Mouse (Mus musculus) ES-CJ7 (cell line): ENCODE results near the gene Gja10.

Experiments used
- DNase-seq: peaks from one replicate; pipeline ENCODE4 v3.0.0; 2011; ENCODE audit warnings: low read depth, low spot score

Gja10 gene

DNA sequence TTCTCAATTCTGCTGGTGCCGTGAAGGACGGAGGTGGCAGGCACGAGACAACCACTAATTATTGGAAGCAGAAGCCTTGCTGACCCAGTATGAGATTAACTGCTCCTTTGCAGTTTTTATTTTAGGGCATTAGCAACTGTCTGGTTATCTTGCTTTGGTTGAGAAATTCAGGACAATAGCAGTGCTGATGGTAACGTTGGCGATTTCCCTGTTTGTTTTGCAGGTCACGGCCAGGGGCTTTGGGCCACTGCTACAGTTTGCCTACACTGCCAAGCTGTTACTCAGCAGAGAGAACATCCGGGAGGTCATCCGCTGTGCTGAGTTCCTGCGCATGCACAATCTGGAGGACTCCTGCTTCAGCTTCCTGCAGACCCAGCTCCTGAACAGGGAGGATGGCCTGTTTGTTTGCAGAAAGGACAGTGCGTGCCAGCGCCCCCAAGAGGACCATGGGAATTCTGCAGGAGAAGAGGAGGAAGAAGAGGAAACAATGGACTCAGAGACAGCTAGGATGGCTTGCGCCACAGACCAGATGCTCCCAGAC, 40.9 kb downstream of the Gja10 start:
- DNase-seq, result peak; percentile 67

DNA sequence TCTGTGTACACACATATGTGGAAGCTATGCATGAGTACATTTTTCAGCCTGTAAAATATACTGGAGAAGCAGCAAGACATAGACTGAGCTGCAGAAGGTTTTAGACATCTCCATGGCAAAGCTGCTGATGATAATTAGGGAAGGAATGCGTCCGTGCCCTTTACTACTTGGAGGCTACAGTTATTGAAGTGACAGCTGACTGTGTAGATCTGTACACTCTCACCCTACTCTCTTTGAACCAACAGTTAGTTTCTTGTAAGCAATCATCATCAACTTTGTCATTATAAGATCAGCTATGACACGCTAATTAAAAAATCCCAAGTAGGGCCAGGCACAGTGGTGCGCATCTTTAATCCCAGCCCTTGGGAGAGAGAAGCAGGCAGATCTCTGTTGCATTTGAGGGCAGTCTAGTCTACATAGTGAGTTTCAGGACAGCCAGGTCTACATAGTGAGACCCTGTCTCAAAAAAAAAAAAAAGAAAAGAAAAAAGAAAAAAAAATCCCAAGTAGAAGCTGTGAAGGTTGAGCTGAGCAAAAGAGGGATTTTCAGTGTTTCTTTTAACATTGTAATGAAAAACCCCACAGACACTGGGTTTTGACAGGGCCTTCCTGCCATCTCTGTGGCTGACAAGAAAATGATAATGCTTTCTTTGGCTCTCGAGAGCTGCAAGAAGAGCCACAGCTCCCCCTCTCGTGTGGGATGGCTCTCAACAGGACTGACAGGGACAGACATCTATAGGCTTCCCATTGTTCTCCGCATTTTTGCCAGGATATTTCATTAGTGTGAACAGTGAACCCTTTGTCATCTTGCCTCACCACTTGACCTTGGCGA, 41.6 kb downstream of the Gja10 start:
- peak; percentile 49 for DNase-seq

DNA sequence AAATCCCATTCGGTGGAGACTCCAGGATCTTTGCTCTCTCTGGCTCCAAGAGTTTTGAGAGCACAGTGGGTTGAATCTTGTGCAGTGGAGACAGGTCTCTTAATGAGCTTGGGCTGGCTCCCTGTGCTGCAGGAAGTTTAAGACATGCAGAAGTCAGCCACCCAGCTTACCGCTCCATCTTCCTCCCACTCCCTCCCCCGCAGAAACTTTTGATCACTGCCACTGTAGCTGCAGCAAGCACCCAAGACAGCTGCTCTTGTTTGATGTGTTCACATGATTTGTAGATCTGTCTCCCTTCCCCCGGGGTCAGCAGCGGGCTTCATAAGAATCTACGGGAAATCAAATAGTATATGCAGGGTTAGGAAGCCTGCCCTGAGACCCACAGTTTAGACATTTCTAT, 42.3 kb downstream of the Gja10 start:
- DNase-seq, result no peak

DNA sequence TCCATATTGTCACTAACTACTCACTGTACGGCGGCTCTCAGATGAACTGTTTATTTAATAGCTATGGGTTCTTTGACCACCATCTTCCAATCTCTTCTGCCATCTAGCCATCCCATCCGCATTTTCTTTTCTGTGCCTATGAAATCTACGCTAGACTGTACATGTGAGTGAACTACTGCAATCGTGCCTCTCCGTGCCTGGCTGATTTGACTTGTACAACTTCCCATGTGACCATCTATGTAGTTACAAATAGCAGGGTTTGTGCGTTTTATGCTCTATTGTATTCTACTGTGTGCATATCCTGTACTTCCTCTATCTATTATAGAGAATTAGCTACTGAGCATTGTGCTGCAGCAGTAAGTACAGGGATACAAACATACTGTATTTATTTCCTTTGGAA, 47.1 kb downstream of the Gja10 start:
- DNase-seq, result no peak

DNA sequence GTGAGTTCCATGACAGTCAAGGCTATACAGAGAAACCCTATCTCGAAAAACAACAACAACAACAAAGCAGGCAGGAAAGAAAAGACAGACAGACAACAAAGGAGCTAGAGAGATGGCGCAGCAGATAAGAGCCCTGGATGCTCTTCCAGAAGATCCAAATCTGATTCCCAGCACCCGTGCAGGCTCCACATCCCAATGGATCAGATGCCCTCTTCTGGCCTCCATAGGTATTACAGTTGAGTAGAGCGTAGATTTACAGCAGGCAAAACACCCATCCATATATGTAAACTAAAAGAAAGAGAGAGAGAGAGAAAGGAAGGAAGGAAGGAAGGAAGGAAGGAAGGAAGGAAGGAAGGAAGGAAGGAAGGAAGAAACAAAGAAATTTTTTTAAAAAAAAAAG, 51.2 kb downstream of the Gja10 start:
- DNase-seq, result peak; percentile 72

DNA sequence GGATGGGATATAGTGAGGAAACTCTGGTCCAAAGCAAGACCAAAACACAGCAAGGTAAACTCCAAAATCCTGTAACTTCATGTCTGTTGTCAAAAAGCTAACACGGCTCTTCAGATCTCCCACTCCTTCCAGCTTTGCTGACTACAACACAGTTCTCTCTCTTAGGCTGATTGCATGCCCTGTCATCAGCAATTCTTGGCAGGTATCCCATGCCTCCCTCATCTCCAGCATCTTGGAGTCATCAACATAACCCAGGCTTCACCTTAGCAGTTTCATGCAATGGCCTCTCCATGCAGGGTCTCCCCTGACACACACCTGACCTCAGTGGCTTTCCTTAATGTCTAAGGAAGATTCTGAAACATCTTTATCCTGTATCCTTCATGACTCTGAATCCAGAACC, 53.4 kb downstream of the Gja10 start:
- DNase-seq, result no peak
